Mouse (Mus musculus): ENCODE results near the gene Col6a3.
A peak's percentile ranks its signal among the peaks of the same experiment; 100 is the strongest.

Col6a3 gene

DNA sequence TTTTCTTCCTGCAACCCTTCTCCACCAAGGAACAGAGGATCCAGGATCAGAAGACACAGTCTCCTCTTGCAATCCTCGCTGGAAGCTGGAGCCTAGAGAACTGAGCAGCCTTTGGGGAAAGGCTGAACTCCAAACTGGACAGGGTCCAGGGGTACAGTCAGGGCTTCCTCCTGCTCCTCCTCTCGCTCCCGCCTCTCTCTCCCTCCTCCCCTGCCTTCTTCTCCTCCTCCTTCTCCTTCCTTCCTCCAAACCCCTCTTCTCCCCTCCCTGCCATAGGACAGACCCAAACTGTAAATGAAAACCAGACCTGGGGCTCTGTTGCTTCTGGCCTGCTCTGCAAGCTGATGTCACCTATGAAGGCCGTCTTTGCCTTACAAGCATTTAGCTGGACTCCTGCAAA is at the start of gene Col6a3:
Gene Col6a3, minus strand, starts transcription at position 136 of the 400 bp plus-strand sequence.
- DNase-seq (ENCODE audit: low spot score): peak; percentile 23

DNA sequence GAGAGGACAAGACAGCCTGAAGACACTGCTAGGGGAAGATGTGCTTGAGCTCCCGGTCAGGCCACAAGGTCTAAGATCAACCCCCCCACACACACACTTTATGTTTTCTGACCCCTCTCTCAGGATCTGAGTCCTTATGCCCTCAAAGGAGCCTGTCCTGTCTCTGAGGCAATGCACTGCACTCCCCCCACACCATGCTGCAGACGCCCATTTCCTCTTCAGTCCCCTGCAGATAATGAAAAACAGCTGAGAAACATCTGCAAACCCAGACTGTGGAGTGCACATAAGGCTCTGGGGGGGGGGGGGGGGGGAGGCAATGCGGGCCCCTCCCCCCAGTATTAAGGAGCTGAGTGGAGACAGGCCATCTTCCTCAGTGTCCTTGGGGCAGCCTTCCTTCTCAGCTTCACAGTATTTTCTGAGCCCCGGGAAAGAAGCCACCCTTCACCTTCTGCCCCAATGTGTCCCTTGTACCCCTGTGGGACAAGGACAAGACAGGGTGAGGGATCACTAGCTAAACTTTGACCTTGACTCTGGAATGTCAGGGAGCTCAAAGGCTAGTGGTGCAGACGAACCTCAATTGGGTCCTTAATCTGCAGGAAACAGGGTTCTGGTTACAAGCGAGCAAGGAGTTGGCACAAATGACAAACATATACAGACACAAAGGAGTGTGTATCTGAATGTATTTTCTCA is 42.1 kb upstream of the Col6a3 start:
- DNase-seq (ENCODE audit: low spot score): no peak

DNA sequence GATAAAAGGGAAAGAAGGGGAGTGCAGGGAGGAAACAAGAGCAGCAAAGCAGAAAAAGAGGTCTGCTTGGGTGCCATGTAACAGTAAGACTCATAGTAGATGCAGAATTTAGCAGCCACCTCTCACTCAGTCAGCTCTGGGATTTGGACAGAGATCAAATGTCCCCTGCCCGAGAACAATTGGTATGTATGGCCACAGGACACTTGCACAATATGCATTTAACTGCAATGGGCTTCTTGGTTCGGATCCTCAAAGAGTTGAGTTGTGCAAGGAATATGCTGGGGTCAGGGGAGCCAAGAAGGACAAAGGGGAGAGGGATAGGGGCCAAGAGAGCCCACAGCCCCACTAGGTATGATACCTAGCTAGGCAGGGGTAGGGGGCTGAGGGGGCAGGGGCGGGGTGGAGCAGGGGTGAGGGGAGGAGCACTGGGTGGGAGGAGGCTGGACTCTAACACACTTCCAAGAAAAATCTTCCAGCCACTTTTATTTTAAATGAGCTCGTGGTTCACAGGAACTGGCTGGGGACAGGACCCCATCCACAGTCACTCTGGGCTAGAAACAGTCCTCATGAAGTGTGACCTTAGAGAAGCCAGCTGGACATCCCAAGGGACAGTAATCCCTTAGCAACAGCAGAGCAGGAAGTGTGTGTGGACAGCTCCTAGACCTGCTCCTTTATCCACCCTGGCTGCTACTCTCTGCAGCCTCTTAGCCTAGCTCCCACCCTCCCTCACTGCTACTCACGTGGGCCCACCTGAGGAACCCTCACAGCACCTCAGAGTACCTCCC is 32.9 kb upstream of the Col6a3 start:
- no peak for DNase-seq (ENCODE audit: low spot score)

DNA sequence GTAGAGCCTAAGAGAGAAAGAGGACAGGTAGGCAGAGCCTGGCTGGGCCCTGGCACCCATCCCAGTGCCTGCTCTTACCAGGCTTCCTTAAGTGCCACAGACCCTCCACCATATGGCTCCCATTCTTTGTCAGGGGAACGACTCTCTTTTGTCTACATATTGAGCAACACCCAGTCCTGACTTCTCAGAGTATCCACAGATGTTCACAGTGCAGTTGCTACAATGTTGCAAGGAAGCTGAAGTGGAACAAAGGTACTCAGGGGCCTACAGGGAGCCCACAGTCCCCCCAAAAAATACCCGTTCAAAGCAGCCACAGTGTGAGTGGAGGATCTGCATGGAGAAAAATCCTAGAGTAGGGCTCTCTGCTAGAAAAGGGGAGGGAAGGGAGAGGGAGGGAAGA is 32.2 kb upstream of the Col6a3 start:
- DNase-seq (ENCODE audit: low spot score): no peak

DNA sequence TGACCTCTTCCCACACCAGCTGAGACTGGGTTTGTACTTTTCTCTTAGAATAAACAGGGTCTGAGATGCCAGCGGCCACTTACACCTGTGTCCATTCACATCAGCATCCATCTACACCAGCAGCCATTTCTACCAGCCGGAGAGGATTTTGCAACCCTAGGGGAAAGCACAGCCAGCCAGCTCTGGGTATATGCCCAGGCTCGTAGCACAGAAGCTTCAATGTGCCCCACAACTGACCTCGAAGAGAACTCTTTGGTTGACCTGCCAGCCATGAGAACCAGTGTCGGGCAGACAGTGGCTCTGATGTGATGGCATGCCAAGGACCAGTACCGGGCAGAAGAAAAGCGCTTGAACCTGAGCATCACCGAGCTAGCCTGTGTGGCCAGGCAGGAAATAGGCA is 31.6 kb upstream of the Col6a3 start:
- DNase-seq (ENCODE audit: low spot score): no peak

DNA sequence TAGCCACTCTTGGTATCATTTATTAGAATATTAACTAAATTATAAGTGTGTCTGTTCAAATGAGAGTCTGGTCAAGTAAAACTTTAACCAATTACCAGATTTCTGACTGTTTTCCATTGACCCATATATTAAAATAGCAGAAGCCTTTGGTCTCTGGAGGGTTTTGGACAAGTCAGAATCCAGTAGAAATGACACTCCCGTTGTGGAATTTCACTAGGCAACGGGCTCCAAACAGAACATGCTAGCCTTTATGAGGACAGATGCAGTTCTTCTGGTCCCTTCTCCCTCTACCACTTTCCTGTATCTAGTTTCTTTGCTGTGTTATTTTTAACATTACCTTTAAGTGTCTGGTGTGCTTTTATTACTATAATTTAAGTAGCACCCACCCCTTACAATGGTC is 26.8 kb upstream of the Col6a3 start:
- no peak for DNase-seq (ENCODE audit: low spot score)

DNA sequence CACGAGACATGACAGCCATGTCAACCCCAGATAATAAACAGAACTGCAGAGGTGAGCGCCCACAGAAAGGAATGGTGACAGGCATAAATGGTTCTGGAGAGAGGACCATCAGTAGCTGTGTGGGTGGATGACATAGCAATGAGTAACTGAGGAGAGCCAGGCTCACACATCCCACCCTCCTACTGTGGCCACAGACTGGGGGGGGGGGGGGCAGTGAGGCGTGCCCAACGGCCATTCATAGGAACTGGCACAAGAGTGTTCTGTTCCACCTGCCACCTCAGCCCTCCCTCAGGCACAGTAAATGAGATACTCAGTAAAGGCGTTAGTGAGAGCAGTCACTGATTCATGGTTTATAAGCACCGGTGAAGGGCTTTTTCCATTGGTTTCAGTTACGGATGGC is 23.0 kb upstream of the Col6a3 start:
- DNase-seq (ENCODE audit: low spot score): no peak

DNA sequence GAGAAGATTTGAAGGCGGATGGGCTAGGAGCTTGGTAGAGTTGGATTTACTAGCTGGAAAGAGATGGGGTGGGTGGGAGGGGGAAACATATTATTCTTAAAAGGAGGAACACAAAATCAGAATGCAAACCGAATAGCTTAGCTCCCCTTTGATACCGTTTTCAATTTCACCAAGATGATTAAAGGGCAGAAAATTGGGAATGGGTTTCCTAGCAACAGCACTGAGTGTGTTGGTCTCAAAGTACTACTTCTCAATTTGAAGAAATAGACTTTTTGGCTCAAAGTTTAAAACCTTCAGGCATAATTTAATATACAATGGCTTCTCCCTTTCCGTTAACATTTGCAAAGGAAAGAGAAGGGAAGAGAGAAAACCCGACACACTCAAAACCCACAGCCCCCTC is 12.1 kb upstream of the Col6a3 start:
- no peak for DNase-seq (ENCODE audit: low spot score)

DNA sequence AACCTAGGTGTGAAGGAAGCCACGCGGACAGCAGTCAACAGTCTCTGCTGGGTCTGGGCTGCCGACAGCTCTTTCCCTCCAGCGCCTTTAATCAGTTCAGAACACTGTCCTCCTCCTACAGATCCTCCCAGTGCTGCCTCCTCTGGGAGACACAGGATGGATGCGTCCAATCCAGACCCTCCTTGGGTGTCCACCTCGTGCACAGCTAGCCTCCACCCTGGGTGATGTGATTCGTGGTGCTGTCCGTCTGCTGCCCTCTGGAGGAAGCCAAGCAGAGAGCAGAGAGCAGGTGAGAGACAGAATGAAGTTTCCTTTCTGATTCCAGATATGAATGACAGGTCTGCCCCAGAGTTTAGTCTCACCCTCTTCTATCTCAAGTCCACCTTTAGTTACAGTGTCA is 6.1 kb upstream of the Col6a3 start:
- DNase-seq (ENCODE audit: low spot score): peak; percentile 31

DNA sequence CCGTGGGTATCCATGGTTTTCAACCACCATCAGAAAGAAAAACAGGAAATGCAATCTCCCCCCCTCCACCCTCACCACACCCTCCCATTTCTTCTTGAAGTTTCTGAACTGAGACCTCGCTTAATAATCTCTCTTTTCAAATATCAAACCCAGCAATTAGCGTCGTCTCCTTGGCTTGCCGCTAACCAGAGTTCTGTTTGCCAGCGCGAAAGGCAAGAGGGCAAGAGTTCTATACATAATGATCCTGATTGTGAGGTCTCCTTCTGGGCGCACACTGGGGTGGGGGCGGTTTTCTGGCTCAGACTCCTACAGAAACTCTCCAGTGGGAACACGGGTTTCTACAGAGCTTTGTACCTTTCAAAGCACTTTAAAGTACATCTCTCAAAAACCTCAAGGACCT is 1.4 kb upstream of the Col6a3 start:
- DNase-seq (ENCODE audit: low spot score): no peak

DNA sequence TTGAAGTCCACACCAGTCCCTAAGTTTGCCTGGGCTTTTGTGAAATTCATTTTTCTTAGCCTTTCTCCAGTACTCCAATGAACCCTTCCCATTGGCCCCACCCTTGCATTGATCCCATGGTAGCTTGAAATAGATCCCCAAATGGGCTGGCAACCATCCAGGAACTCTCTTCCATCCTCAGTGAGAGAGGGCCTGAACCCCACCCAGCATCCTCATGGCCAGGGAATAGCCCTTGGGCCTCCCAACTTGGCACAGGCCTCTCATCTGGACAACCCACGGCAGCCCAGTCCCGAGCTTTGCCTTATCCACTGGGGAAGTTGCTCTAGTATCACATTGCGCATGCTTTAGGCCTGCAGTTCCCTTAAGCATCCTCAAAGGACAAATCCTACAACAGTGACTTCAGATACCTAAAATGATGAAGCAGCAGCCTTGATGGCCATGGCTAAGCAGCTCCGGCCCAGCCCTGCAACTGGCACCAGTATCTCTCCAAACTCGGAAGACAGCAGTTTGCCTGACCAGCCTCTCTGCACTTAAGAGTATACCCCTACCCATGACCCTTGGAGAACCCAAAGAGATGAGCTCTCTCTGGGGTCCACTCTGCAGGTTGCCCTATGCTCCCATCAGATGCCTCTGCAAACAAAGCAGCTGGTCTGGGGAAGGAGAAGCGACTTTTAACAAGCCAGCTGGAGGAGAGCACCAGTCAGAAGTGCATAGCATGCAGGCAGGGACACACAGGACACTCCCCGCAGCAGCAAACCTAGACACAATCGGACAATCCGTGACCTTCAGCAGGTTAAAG is 783 bp downstream of the Col6a3 start:
- no peak for DNase-seq (ENCODE audit: low spot score)

DNA sequence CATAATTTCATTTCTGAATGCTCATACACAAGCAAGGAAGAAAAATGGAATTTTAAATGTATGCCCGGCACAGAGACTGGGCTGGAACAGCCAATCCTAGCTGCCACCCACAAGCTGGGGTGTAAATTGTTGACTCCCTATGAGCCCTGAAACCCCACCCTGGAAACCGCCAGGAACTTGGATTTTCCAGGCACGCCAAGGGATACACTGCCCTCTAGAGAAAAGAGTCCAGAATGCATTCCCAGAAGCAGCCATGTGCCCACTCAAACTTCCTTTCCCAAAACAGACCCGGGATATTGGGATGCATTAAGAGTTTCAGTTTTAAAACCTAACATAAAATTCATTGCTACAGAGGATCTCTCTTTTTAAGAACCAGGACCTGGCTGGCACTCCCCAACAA is 3.5 kb downstream of the Col6a3 start:
- DNase-seq (ENCODE audit: low spot score): peak; percentile 42

DNA sequence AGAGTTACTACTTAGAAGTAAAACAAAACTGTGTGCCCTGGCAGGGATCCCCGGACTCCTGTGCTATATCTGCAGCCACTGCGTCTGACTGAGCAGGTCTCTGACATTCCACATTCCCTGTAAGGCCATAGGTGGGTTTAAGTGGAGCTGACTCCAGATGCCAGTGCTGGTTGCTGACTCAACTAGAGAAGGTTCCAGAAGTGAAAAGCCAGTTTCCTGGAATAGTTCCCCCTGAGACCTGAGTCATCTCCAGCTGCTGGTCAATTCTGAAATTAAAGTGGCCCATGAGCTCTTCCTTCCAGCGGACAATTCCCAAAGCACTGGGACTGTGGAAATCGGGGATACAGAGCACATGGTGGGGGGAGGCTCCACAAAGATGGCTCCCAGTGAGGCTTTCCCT is 5.1 kb downstream of the Col6a3 start:
- DNase-seq (ENCODE audit: low spot score): peak; percentile 7

DNA sequence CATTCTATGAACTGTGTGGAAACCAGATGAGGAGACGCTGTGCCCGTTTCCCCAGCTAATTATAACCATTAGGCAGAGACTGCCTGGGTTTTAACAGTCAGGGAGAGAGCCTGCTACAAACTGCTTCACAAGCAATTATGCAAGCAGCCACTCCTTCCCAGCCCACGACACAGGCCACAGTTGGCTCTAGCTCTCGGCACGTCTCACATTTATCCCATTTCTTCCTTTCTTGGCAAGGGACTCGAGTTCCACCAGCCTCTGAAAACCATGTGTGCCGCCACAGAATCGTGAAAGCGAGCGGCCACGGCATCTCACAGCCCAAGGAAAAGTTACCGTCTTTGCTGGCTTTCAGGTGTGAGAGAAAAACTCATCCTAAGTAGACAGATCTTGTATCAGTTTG is 5.5 kb downstream of the Col6a3 start:
- no peak for DNase-seq (ENCODE audit: low spot score)

DNA sequence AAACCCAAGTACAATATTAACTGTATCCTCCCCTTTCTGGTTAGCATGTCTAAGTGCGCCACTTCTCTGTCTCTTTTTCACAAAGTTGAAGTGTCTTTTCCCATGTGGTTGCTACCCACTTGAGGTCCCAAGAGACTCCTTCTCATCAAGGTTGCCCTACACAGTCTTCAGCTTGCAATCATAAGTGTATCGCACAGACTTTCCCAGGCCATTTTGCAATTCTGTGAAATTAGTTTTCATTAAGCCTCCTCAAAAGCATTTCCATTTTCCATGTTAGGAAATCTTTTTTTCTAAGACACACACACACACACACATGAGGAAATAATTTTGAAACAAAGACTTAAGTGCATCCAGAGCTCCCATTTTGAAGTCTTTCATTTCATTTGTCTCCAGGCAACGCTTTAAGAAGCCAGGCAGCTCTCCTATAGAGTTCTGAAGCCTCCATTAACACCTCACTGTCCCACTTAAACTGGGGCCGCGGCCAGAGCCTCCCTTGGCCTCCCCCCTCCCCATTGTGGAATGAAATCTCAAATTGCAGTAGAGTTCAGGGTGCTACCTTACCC is 7.5 kb downstream of the Col6a3 start:
- DNase-seq (ENCODE audit: low spot score): no peak

DNA sequence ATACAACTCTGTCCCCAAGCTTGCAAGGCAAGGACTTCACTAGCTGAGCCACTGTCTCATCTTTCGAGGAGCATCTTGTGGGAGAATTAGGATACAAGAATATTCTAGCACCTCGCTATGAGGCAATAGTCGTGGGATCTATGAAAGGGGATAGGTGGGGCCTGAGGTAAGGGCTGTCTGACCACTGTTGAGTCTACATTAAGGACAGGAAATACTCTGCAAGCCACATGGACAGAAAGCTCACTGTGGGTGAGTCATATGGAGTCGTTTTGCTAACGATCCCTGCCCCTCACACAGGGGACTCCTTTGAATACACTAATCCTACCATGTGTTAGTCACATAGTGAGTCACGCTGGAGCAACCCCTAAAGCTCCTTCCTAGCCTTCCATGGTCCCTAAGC is 9.1 kb downstream of the Col6a3 start:
- DNase-seq (ENCODE audit: low spot score): no peak

DNA sequence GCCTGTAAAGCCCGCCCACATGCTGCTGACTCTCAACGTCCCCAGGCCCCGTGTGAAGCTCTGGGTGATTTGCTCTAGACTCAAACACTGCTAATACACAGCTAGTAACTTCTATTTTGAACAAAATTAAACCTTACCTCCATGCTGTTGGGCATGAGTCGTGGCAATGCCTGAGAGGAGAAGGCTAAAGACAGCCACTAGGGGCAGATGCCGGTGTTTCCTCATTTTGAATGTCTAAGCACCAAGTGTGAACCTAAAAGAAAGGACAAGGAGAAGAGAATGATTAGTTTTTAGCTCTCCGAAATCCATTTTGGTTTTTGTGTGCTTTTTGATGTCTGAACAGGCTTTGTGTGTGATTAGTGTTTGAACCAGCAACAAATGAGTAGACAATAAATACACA is 13.8 kb downstream of the Col6a3 start:
- no peak for DNase-seq (ENCODE audit: low spot score)

DNA sequence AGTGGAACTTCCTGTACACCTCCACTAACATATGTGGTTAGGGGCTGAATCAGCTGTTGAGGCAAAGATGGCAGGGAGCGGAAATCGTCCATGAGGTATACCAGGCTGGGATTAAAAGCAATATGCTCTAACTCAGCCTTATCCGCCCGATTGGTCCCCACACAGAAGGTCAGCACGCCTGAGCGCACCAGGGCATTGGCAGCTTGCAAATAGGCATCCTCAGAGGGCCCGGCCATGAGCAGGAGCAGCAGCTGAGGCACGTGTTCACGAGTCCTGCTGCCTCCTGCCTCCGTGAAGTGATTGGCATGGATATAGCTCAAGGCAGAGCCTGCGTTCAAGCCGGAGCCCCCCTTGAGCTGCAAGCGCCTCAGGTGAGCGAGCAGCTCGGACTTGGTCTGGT is 30.5 kb downstream of the Col6a3 start:
- DNase-seq (ENCODE audit: low spot score): no peak

DNA sequence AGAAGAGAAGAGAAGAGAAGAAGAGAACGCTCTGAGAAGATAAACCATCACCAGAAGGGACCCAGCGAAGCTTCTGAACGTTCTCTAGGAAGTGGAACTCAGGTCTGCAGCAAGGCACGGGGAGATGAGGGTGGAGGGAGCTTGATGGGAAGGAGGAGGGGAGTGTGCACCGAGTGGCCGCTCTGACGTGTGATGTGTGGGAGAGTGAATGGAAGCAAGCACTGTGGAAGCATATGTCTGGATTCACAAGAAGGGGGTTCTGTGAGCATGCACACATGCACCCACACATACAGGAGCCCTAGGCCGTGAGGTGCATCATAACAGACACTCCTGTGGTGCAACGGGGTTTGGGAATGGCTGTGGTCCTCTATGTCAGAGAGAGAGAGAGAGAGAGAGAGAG is 34.8 kb downstream of the Col6a3 start:
- DNase-seq (ENCODE audit: low spot score): no peak

DNA sequence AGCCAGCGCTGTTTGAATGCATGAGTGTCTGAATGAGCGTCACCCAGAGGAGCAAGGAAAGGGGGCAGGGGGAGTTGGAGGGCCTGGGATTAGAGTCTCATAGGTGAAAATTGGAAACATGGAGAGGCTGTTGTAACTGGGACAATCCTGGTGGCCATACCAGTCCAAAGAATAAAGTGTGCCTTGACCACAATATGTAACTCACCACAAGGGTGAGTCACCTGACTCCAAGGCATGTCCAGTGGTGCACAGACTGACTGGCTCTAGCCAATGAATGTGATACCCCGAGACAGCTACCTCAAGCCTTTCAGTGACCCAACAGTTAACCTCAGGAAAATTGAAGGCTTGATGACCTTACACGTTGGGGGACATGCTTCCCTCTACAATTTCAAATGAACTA is 40.7 kb downstream of the Col6a3 start:
- no peak for DNase-seq (ENCODE audit: low spot score)

DNA sequence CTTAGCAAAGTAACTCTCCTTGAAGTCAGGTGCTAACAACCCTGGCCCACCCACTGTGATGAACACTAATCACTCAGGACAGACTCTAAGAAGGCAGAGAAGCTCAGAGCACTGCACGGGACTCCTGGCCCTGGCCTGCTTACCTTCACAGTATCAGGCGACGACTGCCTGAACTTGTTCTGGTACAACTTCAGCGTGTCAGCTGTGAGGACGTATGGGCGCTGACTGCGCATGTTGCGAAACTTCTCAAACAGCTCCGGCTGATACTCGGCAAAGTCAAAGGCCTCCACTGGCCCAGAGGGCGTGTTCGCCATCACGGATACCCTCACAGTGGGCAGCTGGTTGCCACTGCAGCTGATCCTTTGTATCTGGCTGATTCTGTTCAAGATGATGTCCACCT is 42.7 kb downstream of the Col6a3 start:
- peak; percentile 17 for DNase-seq (ENCODE audit: low spot score)

DNA sequence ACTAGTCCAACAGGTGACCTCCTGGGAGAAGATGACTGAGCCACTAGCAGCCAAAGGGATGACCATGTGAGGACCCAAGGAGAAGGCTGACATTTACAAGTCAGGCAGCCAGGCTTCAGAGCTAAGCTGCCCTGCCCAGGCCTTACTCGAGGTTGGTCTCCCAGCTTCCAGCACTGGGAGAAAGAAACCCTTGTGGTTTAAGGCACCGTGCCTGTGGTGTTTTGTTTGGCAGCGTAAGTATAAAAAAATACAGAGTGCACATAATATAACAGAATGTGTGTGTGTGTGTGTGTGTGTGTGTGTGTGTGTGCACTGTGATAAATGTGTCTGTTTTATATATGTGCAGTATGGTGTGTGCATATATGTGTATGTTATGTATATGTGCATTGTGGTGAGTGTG is 43.3 kb downstream of the Col6a3 start:
- DNase-seq (ENCODE audit: low spot score): no peak
